Mouse (Mus musculus): Measurements from ENCODE around the gene Pnliprp2. TPM values are rescaled to one million over a fixed set of nuclear protein-coding genes. Genes with fewer than 3 reads are reported as not detected.

Gene Pnliprp2
- polyA plus RNA-seq, 1 experiment from 2014 or later = 0.15 TPM

DNA sequence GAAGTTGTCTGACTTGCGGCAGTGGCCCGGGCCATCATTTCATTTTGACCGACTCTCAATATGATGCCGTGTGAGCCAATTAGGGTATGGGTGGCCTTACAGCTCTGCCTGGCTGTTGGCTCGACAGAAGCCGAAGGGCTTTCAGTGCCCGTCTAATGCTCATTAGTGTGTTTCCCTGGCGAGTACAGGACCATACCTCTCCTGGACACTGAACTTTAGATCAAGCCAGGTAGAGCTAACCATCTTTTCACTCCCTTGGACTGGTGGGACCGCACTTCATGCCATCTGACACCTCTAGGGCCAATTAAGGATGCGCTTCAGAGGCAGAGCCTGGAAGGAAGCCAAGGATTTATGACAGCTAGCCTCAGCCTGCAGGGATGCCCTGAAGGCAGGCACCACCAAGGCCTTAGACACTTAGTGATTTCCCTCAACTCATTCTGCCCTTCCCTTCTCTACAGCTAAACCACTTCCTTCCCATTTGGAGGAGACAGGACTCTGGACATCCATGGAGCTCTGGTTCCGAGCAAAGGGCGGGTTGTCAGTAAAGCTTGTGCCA, 35.7 kb downstream of the Pnliprp2 start:
- H3K9ac ChIP-seq = no peak overlapping the region
- no peak for ATAC-seq (replicated peaks; ENCODE audit: insufficient number of reproducible peaks, insufficient read depth, low FRiP score, low read depth)
- no peak overlapping the region for H3K27ac ChIP-seq
- H3K4me1 ChIP-seq (replicated peaks) = 0 out of 2 replicates have a peak, but pooled peaks cover 2% of the 10 kb centered on the region
- WGBS = 76% methylated on average over 12 of the region's 12 CpGs
- no peaks in the 10 kb centered on the region for H3K27me3 ChIP-seq
- peaks cover 14% of the 10 kb centered on the region for H3K36me3 ChIP-seq
- H3K9me3 ChIP-seq (replicated peaks) = no peaks in the 10 kb centered on the region
- H3K4me2 ChIP-seq = no peak overlapping the region
- H3K4me3 ChIP-seq = no peak overlapping the region

DNA sequence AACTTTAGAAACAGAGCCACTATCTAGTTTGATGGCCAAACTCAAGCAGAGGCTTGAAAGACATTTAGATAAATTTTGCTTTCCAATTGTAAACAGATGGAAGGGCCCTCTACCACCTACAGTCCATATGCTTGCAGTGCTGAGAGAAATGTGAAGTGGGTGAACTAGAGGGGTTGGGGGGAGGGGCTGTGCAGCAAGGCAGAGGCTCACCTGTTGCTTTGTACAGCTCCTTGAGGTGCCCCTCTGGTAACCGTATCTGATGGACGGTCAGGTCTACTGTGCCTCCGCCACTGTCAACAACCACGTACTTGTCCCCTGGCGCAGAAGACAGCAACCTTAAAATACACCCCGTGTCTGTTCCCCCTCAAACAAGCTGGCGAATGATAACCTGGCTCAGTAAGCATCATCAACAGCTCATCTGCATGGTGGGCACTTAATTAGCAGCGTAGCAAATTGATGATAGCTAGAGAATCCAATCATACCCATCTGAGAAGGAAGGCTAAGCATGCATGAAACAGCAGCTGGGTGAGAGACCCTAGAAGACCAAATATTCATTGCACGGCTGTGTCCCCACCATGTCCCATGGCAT, 45.8 kb downstream of the Pnliprp2 start:
- Histone ChIP-seq H3K36me3 (peaks cover 25% of the 10 kb centered on the region; the same call in 1 of the 2 replicates), H3K27me3 (no peaks in the 10 kb centered on the region), H3K9me3 (replicated peaks) (no peaks in the 10 kb centered on the region), H3K4me3 (no peak overlapping the region), H3K9ac (no peak overlapping the region), H3K27ac (no peak overlapping the region), H3K4me1 (replicated peaks) (no peaks in the 10 kb centered on the region), H3K4me2 (no peak overlapping the region)
- WGBS = 77% methylated on average over 9 of the region's 9 CpGs
- ATAC-seq (replicated peaks; ENCODE audit: insufficient number of reproducible peaks, insufficient read depth, low FRiP score, low read depth) = no peak

DNA sequence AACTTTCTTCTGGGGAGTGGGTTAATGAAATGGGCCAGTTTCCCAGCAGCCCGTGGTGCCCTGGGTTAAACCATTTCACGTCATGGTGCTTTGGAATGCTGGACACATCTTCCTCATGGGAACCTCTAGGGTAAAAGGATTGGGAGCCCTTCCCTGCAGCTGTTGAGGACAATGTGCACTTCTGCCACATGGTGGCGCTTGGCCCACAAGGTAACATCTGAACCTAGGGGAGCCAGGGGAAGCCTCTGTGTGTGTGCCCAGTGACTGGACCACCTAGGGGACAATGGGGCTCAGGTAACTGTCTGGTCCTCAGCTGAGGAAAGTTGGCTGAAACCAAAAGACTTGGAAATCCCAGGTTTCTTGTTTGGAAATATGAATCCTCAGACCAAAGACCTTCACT, 46.8 kb downstream of the Pnliprp2 start:
- no peak overlapping the region for H3K9ac ChIP-seq
- no peaks in the 10 kb centered on the region for H3K4me1 ChIP-seq (replicated peaks)
- peak; percentile 65; the same call in 1 of the 2 replicates for ATAC-seq (replicated peaks; ENCODE audit: insufficient number of reproducible peaks, insufficient read depth, low FRiP score, low read depth)
- H3K9me3 ChIP-seq (replicated peaks) = no peaks in the 10 kb centered on the region
- H3K27ac ChIP-seq = no peak overlapping the region
- WGBS = 8% methylated on average over 3 of the region's 3 CpGs
- H3K36me3 ChIP-seq = peaks cover 15% of the 10 kb centered on the region; the same call in 1 of the 2 replicates
- no peak overlapping the region for H3K4me3 ChIP-seq
- no peaks in the 10 kb centered on the region for H3K27me3 ChIP-seq
- H3K4me2 ChIP-seq = no peak overlapping the region

DNA sequence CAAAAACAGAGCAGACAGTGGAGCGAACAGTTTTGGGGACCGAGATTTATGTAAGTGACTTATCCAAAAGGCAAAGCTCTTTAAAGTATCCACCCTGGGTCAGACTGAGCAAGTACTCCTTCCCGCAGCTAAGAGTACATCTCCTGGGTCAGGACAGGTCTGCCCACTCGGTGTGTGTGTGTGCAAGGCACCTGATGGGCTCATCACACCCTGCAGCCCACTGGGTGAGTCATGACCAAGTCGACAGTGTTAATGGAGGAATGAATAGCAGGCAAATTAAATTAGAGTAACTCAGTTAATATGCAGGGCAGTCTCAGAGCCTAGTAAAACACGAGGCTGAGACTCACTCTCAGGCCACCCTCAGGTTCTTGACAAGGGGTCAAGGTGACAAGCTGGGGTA, 49.3 kb downstream of the Pnliprp2 start:
- H3K9me3 ChIP-seq (replicated peaks) = no peaks in the 10 kb centered on the region
- ATAC-seq (replicated peaks; ENCODE audit: insufficient number of reproducible peaks, insufficient read depth, low FRiP score, low read depth) = no peak
- H3K4me1 ChIP-seq (replicated peaks) = no peaks in the 10 kb centered on the region
- no peak overlapping the region for H3K4me3 ChIP-seq
- WGBS = 78% methylated on average over 6 of the region's 6 CpGs
- no peaks in the 10 kb centered on the region for H3K27me3 ChIP-seq
- H3K27ac ChIP-seq = no peak overlapping the region
- H3K36me3 ChIP-seq = peaks cover 5% of the 10 kb centered on the region; the same call in 1 of the 2 replicates
- no peak overlapping the region for H3K9ac ChIP-seq
- H3K4me2 ChIP-seq = no peak overlapping the region

DNA sequence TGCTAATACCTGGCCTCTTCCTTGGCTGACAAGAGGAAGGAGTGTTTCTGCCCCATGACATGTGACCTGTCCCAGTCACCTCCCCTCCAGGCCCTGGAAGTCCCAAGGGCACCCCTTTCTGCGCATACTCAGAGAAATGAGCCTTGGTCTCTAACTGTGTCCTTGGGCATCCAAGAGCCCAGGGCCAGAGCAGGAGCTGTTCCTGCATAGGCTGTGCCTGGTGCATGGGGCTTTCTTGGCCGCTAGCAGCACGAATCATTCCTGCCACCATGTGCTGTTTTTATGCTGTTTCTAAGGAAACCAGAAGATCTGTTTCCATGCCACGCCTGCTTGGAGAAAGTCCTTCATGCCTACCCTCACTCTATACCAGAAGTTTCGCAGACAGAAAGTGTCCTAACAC, 51.0 kb downstream of the Pnliprp2 start:
- Histone ChIP-seq H3K9me3 (replicated peaks) (no peaks in the 10 kb centered on the region), H3K9ac (no peak overlapping the region), H3K4me3 (no peak overlapping the region), H3K27ac (no peak overlapping the region), H3K4me1 (replicated peaks) (no peaks in the 10 kb centered on the region; the same call in 1 of the 2 replicates), H3K4me2 (no peak overlapping the region), H3K36me3 (no peaks in the 10 kb centered on the region), H3K27me3 (no peaks in the 10 kb centered on the region)
- ATAC-seq (replicated peaks; ENCODE audit: insufficient number of reproducible peaks, insufficient read depth, low FRiP score, low read depth) = no peak
- 76% methylated on average over 5 of the region's 5 CpGs for WGBS

DNA sequence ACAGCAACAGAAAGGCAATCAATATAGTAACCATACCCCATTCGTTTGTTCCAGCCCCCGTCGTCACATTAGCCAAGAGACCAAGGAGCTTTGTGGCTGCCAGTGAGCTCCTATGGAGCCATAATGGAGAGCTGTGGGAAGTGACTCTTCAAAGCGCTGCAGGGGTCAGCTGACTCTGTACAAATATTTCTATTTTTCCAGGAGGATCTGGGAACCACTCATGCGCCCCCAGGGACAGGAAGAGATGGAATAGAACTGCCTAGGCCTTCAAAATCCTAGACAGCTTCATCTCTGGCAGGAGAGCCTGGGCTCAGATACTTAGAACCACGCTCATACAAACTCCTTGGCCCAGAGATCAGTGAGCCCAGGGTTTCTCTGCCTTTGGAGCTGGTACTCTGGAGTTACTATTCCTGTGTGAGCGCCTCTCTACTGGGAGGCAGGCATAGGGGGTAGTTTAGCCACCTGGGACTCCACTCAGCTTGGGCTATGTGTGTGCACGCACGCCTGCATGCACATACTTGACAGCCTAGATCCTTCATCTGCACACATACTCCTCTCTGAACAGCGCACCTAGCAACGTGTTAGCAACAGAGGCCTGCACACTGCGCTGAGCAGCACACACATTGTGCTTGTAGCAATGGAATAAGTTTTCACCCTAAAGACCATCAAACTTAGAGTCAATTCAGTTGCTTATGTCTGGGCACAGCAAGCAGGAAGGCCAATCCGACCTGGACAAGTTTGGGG, 55.8 kb downstream of the Pnliprp2 start:
- Histone ChIP-seq H3K9me3 (replicated peaks) (no peaks in the 10 kb centered on the region), H3K9ac (no peak overlapping the region), H3K4me3 (no peak overlapping the region), H3K27me3 (no peaks in the 10 kb centered on the region), H3K4me1 (replicated peaks) (peaks cover 25% of the 10 kb centered on the region), H3K27ac (no peak overlapping the region), H3K36me3 (no peaks in the 10 kb centered on the region), H3K4me2 (no peak overlapping the region)
- 87% methylated on average over 13 of the region's 13 CpGs for WGBS
- no peak for ATAC-seq (replicated peaks; ENCODE audit: insufficient number of reproducible peaks, insufficient read depth, low FRiP score, low read depth)

DNA sequence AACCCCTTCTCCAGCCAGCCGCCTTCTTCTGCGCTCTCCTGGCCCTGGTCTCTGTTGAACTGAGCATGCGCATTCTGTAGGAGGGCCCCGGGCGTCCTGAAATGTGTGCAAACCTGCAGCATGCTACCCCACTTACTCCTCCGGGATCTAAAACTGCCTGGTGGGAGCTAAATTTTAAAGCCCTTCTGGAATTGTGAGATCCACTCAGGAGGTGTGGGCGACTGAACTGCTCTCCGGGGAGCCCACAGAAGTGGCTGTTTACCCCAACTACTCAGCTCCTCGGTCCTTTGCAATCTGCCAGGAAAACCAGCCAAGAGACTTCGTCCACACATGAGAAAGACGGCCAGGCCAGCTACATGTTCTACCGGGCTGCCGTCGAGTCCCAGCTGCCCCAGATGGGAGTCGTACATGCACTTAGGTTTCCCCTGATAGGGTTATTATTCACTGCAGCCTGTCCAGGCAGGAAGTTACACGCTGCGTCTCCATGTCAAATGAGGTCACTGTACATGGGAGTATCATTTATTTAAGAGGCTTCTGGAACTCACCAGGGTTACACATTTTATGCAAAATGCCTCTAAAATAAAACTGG, 57.0 kb downstream of the Pnliprp2 start:
- H3K27me3 ChIP-seq = no peaks in the 10 kb centered on the region
- H3K9ac ChIP-seq = no peak overlapping the region
- H3K36me3 ChIP-seq = no peaks in the 10 kb centered on the region
- no peak for ATAC-seq (replicated peaks; ENCODE audit: insufficient number of reproducible peaks, insufficient read depth, low FRiP score, low read depth)
- WGBS = 57% methylated on average over 17 of the region's 17 CpGs
- H3K4me2 ChIP-seq = no peak overlapping the region
- H3K27ac ChIP-seq = peak overlapping the region; percentile 51
- no peaks in the 10 kb centered on the region for H3K9me3 ChIP-seq (replicated peaks)
- H3K4me1 ChIP-seq (replicated peaks) = peaks cover 28% of the 10 kb centered on the region
- H3K4me3 ChIP-seq = no peak overlapping the region

DNA sequence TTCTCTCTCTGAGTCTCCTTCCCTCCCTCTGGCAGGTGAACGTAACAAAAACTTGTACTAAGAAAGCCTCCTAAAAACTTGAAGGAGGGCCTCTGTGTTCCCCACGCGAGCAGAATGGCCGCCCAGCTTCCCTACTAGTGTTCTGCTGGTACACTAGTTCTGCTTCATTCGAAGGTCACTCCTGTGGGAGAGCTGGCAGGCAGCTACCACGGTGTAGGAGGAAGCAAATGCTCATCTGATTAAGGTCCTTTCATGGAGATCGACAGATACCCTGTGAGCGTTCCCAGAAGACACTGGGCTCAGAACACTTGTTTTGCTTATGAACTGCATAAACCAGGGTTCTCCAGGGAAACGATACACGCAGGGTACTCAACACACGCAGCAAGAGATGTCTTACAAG, 57.9 kb downstream of the Pnliprp2 start:
- WGBS = 86% methylated on average over 11 of the region's 11 CpGs
- ATAC-seq (replicated peaks; ENCODE audit: insufficient number of reproducible peaks, insufficient read depth, low FRiP score, low read depth) = no peak

DNA sequence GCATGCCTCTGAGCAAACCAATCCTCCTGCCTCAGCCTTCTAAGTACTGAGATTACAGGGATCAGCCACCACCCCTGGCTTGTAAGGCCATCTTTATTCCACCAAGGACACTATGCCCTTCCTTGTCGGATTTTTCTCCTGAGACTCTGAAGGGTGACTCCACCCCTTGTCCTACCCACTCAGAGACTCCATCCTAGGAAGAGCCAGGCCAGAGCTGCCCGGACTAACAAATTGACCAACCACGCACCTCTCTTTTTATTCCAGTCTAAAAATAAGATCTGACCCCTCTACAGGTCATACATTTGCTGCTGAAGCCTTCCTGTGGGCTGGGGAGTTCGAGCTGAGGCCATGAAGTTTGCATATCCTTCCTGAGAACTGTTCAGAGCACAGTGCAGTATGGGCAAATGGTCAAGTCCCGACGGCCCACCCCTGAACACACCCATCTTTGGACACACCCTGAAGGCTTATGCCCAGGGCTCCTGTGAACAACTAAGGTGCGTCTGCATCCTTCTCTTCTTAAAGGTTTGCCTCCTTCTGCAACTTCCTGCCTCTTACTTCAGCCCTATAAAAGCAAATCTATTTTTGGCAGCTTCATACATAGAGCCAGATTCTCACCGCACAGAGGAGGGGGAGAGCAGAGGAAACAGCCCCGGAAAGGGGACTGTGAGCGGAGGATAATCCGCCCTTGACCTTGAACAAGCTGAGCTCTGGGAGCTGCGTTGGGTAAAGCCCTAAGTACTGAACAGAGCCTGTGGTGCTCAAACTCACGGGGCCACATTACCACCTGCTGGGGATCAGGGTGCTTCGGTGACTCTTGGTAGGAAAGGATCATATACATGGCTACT, 59.3 kb downstream of the Pnliprp2 start:
- peak overlapping the region; percentile 83 for H3K27ac ChIP-seq
- H3K27me3 ChIP-seq = no peaks in the 10 kb centered on the region
- H3K4me2 ChIP-seq = no peak overlapping the region
- H3K9ac ChIP-seq = no peak overlapping the region
- H3K9me3 ChIP-seq (replicated peaks) = no peaks in the 10 kb centered on the region
- no peak; the same call in 1 of the 2 replicates for ATAC-seq (replicated peaks; ENCODE audit: insufficient number of reproducible peaks, insufficient read depth, low FRiP score, low read depth)
- no peaks in the 10 kb centered on the region for H3K36me3 ChIP-seq
- peaks cover 44% of the 10 kb centered on the region for H3K4me1 ChIP-seq (replicated peaks)
- WGBS = 30% methylated on average over 14 of the region's 14 CpGs
- no peak overlapping the region for H3K4me3 ChIP-seq

More for the DNA sequence above, 57.9 kb downstream of the Pnliprp2 start:
- Histone ChIP-seq H3K4me3 (no peak overlapping the region), H3K27me3 (no peaks in the 10 kb centered on the region), H3K4me2 (no peak overlapping the region), H3K9me3 (replicated peaks) (no peaks in the 10 kb centered on the region), H3K9ac (no peak overlapping the region), H3K36me3 (no peaks in the 10 kb centered on the region), H3K27ac (no peak overlapping the region), H3K4me1 (replicated peaks) (peaks cover 34% of the 10 kb centered on the region)

DNA sequence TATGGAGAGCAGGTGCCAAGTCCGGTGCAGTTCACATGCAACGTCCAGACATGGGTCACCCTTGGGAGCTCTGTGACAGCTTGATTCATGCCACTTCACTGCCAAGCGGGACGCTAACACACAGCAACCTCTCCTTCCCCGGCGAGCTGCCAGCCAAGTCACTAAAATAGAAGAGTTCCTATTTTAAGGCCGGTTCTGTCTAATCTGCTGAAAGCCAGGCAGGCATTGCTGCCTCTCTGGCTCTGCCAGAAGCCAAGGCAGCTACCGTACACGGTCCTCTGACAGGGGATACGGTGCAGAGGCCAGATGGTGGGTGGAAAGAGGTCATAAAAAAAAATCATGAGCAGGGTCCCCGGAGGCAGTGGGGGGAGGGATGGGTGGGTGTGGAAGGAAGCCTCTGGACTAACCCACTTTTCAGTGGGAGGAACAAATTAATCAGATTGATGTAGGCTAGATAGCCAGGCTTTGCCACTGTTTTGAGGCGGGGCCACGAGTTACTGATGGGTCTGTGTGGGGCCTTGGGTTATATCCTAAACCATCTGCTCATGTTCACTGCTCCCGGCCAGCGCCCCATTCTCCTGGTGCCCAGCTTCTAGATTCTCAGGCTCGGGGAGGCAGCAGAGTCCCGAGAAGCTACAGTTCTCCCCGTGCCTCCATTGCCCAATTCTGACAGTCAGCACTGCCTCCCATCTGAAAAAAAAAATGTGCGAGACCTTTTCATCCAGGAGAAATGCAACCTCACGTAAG, 63.1 kb downstream of the Pnliprp2 start:
- WGBS = 46% methylated on average over 20 of the region's 20 CpGs
- peak; percentile 86 for ATAC-seq (replicated peaks; ENCODE audit: insufficient number of reproducible peaks, insufficient read depth, low FRiP score, low read depth)
- peak overlapping the region; percentile 97 for H3K27ac ChIP-seq
- H3K9ac ChIP-seq = peak overlapping the region; percentile 45; the same call in 1 of the 2 replicates
- no peaks in the 10 kb centered on the region for H3K9me3 ChIP-seq (replicated peaks)
- H3K4me2 ChIP-seq = peak overlapping the region; percentile 42
- H3K4me3 ChIP-seq = peak overlapping the region; percentile 19
- H3K36me3 ChIP-seq = no peaks in the 10 kb centered on the region; the same call in 1 of the 2 replicates
- no peaks in the 10 kb centered on the region for H3K27me3 ChIP-seq
- H3K4me1 ChIP-seq (replicated peaks) = peaks cover 43% of the 10 kb centered on the region

Data from heart, embryonic 15.5 days (tissue).